Mouse (Mus musculus): ENCODE measurements around the gene Abhd16a. TPM values are rescaled to one million over a fixed set of nuclear protein-coding genes. Genes with fewer than 3 reads are reported as not detected.

Abhd16a gene
- total and polyA plus RNA-seq, 2 experiments from 2014 or later = 96.3 to 139 TPM

GRCm38 (mm10) chr17:35052271-35052798, 36.7 kb upstream of the Abhd16a start:
- no peak for DNase-seq
- no peaks in the 10 kb centered on the region for H3K9me3 ChIP-seq (ENCODE audit: low read length)
- no peak for TF ChIP-seq CTCF (IDR thresholded peaks at IDR 0.05; ENCODE audit: low read depth)
- H3K9ac ChIP-seq = no peak overlapping the region
- H3K36me3 ChIP-seq (ENCODE audit: insufficient read depth) = 0 out of 2 replicates have a peak, but pooled peaks cover 5% of the 10 kb centered on the region
- H3K4me3 ChIP-seq (ENCODE audit: low read depth, low read length) = no peak overlapping the region
- no peaks in the 10 kb centered on the region for H3K27me3 ChIP-seq (ENCODE audit: insufficient read depth, low read length)
- peak overlapping the region; percentile 65; the same call in 1 of the 2 replicates for H3K27ac ChIP-seq (ENCODE audit: low read depth, low read length)
- H3K4me2 ChIP-seq (ENCODE audit: low read depth) = 0 out of 2 replicates have a peak overlapping the region, but pooled peaks have one; percentile 59
- WGBS = 74% methylated on average over 12 of the region's 12 CpGs
- peak; percentile 16; the same call in 1 of the 2 replicates for ATAC-seq
- 0 out of 2 replicates have a peak, but pooled peaks cover 7% of the 10 kb centered on the region for H3K4me1 ChIP-seq (ENCODE audit: insufficient read depth)

GRCm38 (mm10) chr17:35055691-35056495, 33.2 kb upstream of the Abhd16a start:
- no peak overlapping the region for H3K9ac ChIP-seq
- no peak for TF ChIP-seq CTCF (IDR thresholded peaks at IDR 0.05; ENCODE audit: low read depth)
- H3K4me3 ChIP-seq (ENCODE audit: low read depth, low read length) = no peak overlapping the region
- H3K9me3 ChIP-seq (ENCODE audit: low read length) = no peaks in the 10 kb centered on the region
- H3K36me3 ChIP-seq (ENCODE audit: insufficient read depth) = peaks cover 7% of the 10 kb centered on the region
- no peak overlapping the region for H3K27ac ChIP-seq (ENCODE audit: low read depth, low read length)
- H3K4me2 ChIP-seq (ENCODE audit: low read depth) = no peak overlapping the region
- peaks cover 16% of the 10 kb centered on the region; the same call in 1 of the 2 replicates for H3K4me1 ChIP-seq (ENCODE audit: insufficient read depth)
- DNase-seq = no peak
- no peak for ATAC-seq
- no peaks in the 10 kb centered on the region for H3K27me3 ChIP-seq (ENCODE audit: insufficient read depth, low read length)
- WGBS = 90% methylated on average over 7 of the region's 7 CpGs

GRCm38 (mm10) chr17:35057090-35057489, 32.0 kb upstream of the Abhd16a start:
- ATAC-seq (no peak), DNase-seq (no peak)
- Histone ChIP-seq H3K36me3 (ENCODE audit: insufficient read depth) (peaks cover 17% of the 10 kb centered on the region), H3K27me3 (ENCODE audit: insufficient read depth, low read length) (no peaks in the 10 kb centered on the region), H3K4me1 (ENCODE audit: insufficient read depth) (peaks cover 10% of the 10 kb centered on the region; the same call in 1 of the 2 replicates), H3K4me2 (ENCODE audit: low read depth) (no peak overlapping the region), H3K9ac (no peak overlapping the region), H3K9me3 (ENCODE audit: low read length) (no peaks in the 10 kb centered on the region), H3K4me3 (ENCODE audit: low read depth, low read length) (no peak overlapping the region), H3K27ac (ENCODE audit: low read depth, low read length) (no peak overlapping the region)
- WGBS = 79% methylated on average over 3 of the region's 3 CpGs
- TF ChIP-seq CTCF (IDR thresholded peaks at IDR 0.05; ENCODE audit: low read depth) = no peak

- ATAC-seq = no peak
- no peak for DNase-seq
- TF ChIP-seq CTCF (IDR thresholded peaks at IDR 0.05; ENCODE audit: low read depth) = no peak
- Histone ChIP-seq H3K9ac (peak overlapping the region; percentile 65; the same call in 1 of the 2 replicates), H3K4me1 (ENCODE audit: insufficient read depth) (peaks cover 9% of the 10 kb centered on the region; the same call in 1 of the 2 replicates), H3K27ac (ENCODE audit: low read depth, low read length) (peak overlapping the region; percentile 86), H3K9me3 (ENCODE audit: low read length) (no peaks in the 10 kb centered on the region), H3K27me3 (ENCODE audit: insufficient read depth, low read length) (no peaks in the 10 kb centered on the region), H3K36me3 (ENCODE audit: insufficient read depth) (peaks cover 17% of the 10 kb centered on the region), H3K4me3 (ENCODE audit: low read depth, low read length) (peak overlapping the region; percentile 79), H3K4me2 (ENCODE audit: low read depth) (peak overlapping the region; percentile 83)
- WGBS = 74% methylated on average over 9 of the region's 9 CpGs
Observed at GRCm38 (mm10) chr17:35058316-35058715, 30.7 kb upstream of the Abhd16a start.

- TF ChIP-seq CTCF (IDR thresholded peaks at IDR 0.05; ENCODE audit: low read depth) = peak; percentile 82
- Histone ChIP-seq H3K27me3 (ENCODE audit: insufficient read depth, low read length) (no peaks in the 10 kb centered on the region), H3K9me3 (ENCODE audit: low read length) (no peaks in the 10 kb centered on the region), H3K4me2 (ENCODE audit: low read depth) (peak within 1 kb of the TSS; percentile 83), H3K4me3 (ENCODE audit: low read depth, low read length) (peak within 1 kb of the TSS; percentile 79), H3K27ac (ENCODE audit: low read depth, low read length) (peak within 1 kb of the TSS; percentile 86), H3K9ac (peak within 1 kb of the TSS; percentile 65), H3K4me1 (ENCODE audit: insufficient read depth) (peaks cover 9% of the 10 kb centered on the region; the same call in 1 of the 2 replicates), H3K36me3 (ENCODE audit: insufficient read depth) (peaks cover 13% of the 10 kb centered on the region)
- DNase-seq (peak; percentile 90), ATAC-seq (peak; percentile 90)
- 1% methylated on average over 57 of the region's 57 CpGs for WGBS
Observed at GRCm38 (mm10) chr17:35058911-35059892, 29.9 kb upstream of the Abhd16a start, which contains the start of gene Ddah2. Gene Ddah2 (plus strand): TSS chr17:35059035.

- Histone ChIP-seq H3K9me3 (ENCODE audit: low read length) (no peaks in the 10 kb centered on the region), H3K36me3 (ENCODE audit: insufficient read depth) (peaks cover 12% of the 10 kb centered on the region)
- no peak for ATAC-seq
Observed at GRCm38 (mm10) chr17:35060071-35060470, 29.0 kb upstream of the Abhd16a start.

More at GRCm38 (mm10) chr17:35060071-35060470, 29.0 kb upstream of the Abhd16a start:
- Histone ChIP-seq H3K9ac (peak overlapping the region; percentile 65), H3K4me2 (ENCODE audit: low read depth) (peak overlapping the region; percentile 83), H3K27me3 (ENCODE audit: insufficient read depth, low read length) (peaks cover 3% of the 10 kb centered on the region), H3K4me1 (ENCODE audit: insufficient read depth) (peaks cover 12% of the 10 kb centered on the region; the same call in 1 of the 2 replicates), H3K27ac (ENCODE audit: low read depth, low read length) (no peak overlapping the region), H3K4me3 (ENCODE audit: low read depth, low read length) (peak overlapping the region; percentile 79)
- DNase-seq = no peak
- 16% methylated on average over 14 of the region's 14 CpGs for WGBS
- TF ChIP-seq CTCF (IDR thresholded peaks at IDR 0.05; ENCODE audit: low read depth) = no peak

Measured in forebrain, postnatal 0 days (tissue).